Mouse (Mus musculus) embryonic facial prominence, embryonic 10.5 days (tissue): ENCODE data around the gene Glod4. TPM values are rescaled to one million over a fixed set of nuclear protein-coding genes. Genes with fewer than 3 reads are reported as not detected.

Experiments
- DNase-seq: peaks from one replicate; pipeline ENCODE4 v3.0.0-alpha.2; 2017; ENCODE audit warnings: low spot score
- H3K27ac ChIP-seq: fragments of 300-500 bp; sonication (generic); replicated peaks from 2 replicates; pipeline ENCODE4 v1.5.1; 2016; ENCODE audit warnings: mild to moderate bottlenecking
- H3K27me3 ChIP-seq: fragments of 300-500 bp; sonication (generic); replicated peaks from 2 replicates; pipeline ENCODE4 v1.6.1; 2016; ENCODE audit warnings: low read depth, mild to moderate bottlenecking; ENCODE audit not compliant: poor library complexity, severe bottlenecking
- H3K36me3 ChIP-seq: fragments of 300-500 bp; sonication (generic); replicated peaks from 2 replicates; pipeline ENCODE4 v1.6.1; 2016; ENCODE audit warnings: mild to moderate bottlenecking, moderate library complexity
- H3K4me1 ChIP-seq: fragments of 300-500 bp; sonication (generic); 2 replicates; pipeline ENCODE4 v1.6.1; 2016
- H3K4me3 ChIP-seq: fragments of 300-500 bp; sonication (generic); 2 replicates; pipeline ENCODE4 v1.5.1; 2016; ENCODE audit warnings: mild to moderate bottlenecking, moderate library complexity
- H3K9me3 ChIP-seq: fragments of 300-500 bp; sonication (generic); 2 replicates; pipeline ENCODE4 v1.6.1; 2016; ENCODE audit warnings: mild to moderate bottlenecking
- whole genome bisulfite sequencing: fragments of 180-500 bp; shearing (Covaris S2); methylation state at CpG from one replicate; pipeline ENCODE4 v1.1.7; 2016; 5-methylcytosine and 5-hydroxymethylcytosine counted together
- polyA plus RNA-seq: library from polyadenylated mRNA; unstranded; fragments of >200 nt; fragmentation: Nextera tagmentation; extraction: Ambion mirVana; gene quantifications from 2 replicates; pipeline ENCODE4 v1.2.1, GENCODE M21; 2016

Gene Glod4
- polyA plus RNA-seq, 1 experiment from 2014 or later: 142 TPM

- H3K9me3 ChIP-seq: no peaks in the 10 kb centered on the region
- H3K4me3 ChIP-seq: no peak overlapping the region
- peaks cover 38% of the 10 kb centered on the region for H3K36me3 ChIP-seq
- H3K27me3 ChIP-seq: no peaks in the 10 kb centered on the region
- DNase-seq: peak; percentile 42
- H3K27ac ChIP-seq: 0 out of 2 replicates have a peak overlapping the region, but pooled peaks have one; percentile 36
- H3K4me1 ChIP-seq: peaks cover 24% of the 10 kb centered on the region
- 48% methylated on average over 10 of the region's 10 CpGs for WGBS
Measured at GRCm38 (mm10) chr11:76120407-76120901, 123.1 kb downstream of the Glod4 start.

GRCm38 (mm10) chr11:76110416-76110815 lies 133.1 kb downstream of the Glod4 start:
- DNase-seq: no peak
- no peak overlapping the region for H3K4me3 ChIP-seq
- H3K36me3 ChIP-seq: peaks cover 34% of the 10 kb centered on the region
- no peaks in the 10 kb centered on the region for H3K9me3 ChIP-seq
- H3K27ac ChIP-seq: no peak overlapping the region
- WGBS: 97% methylated on average over 3 of the region's 3 CpGs
- H3K27me3 ChIP-seq: no peaks in the 10 kb centered on the region
- H3K4me1 ChIP-seq: peaks cover 14% of the 10 kb centered on the region

- no peak for DNase-seq
- H3K9me3 ChIP-seq: no peaks in the 10 kb centered on the region
- H3K27ac ChIP-seq: 0 out of 2 replicates have a peak overlapping the region, but pooled peaks have one; percentile 0
- WGBS: 86% methylated on average over 11 of the region's 11 CpGs
- peaks cover 14% of the 10 kb centered on the region for H3K4me1 ChIP-seq
- no peak overlapping the region for H3K4me3 ChIP-seq
- H3K36me3 ChIP-seq: peaks cover 11% of the 10 kb centered on the region
- no peaks in the 10 kb centered on the region for H3K27me3 ChIP-seq
Measured at GRCm38 (mm10) chr11:76106551-76107496, 136.7 kb downstream of the Glod4 start.

- Histone ChIP-seq H3K27me3 (no peaks in the 10 kb centered on the region), H3K9me3 (no peaks in the 10 kb centered on the region), H3K27ac (no peak overlapping the region), H3K4me3 (no peak overlapping the region), H3K36me3 (peaks cover 25% of the 10 kb centered on the region), H3K4me1 (peaks cover 14% of the 10 kb centered on the region)
- DNase-seq: no peak
Measured at GRCm38 (mm10) chr11:76101154-76101553, 142.4 kb downstream of the Glod4 start.

- Histone ChIP-seq H3K4me3 (no peak overlapping the region), H3K4me1 (peaks cover 12% of the 10 kb centered on the region), H3K36me3 (peaks cover 25% of the 10 kb centered on the region), H3K9me3 (no peaks in the 10 kb centered on the region), H3K27ac (no peak overlapping the region), H3K27me3 (no peaks in the 10 kb centered on the region)
- DNase-seq: no peak
- WGBS: 68% methylated on average over 4 of the region's 4 CpGs
Measured at GRCm38 (mm10) chr11:76099193-76099975, 144.1 kb downstream of the Glod4 start.

GRCm38 (mm10) chr11:76093610-76094009 lies 149.9 kb downstream of the Glod4 start:
- H3K4me1 ChIP-seq: no peaks in the 10 kb centered on the region
- H3K4me3 ChIP-seq: no peak overlapping the region
- H3K27me3 ChIP-seq: no peaks in the 10 kb centered on the region
- WGBS: 88% methylated on average over 8 of the region's 8 CpGs
- no peaks in the 10 kb centered on the region for H3K9me3 ChIP-seq
- no peak for DNase-seq
- no peak overlapping the region for H3K27ac ChIP-seq
- H3K36me3 ChIP-seq: peaks cover 16% of the 10 kb centered on the region; the same call in 1 of the 2 replicates

GRCm38 (mm10) chr11:76089776-76090175 lies 153.7 kb downstream of the Glod4 start:
- Histone ChIP-seq H3K4me1 (no peaks in the 10 kb centered on the region), H3K36me3 (peaks cover 31% of the 10 kb centered on the region), H3K27me3 (no peaks in the 10 kb centered on the region), H3K27ac (no peak overlapping the region), H3K4me3 (no peak overlapping the region), H3K9me3 (no peaks in the 10 kb centered on the region)
- WGBS: 85% methylated on average over 6 of the region's 6 CpGs
- DNase-seq: no peak

- H3K4me3 ChIP-seq: no peak overlapping the region
- no peaks in the 10 kb centered on the region for H3K9me3 ChIP-seq
- 82% methylated on average over 4 of the region's 4 CpGs for WGBS
- H3K27ac ChIP-seq: no peak overlapping the region
- no peak for DNase-seq
- no peaks in the 10 kb centered on the region for H3K27me3 ChIP-seq
- peaks cover 31% of the 10 kb centered on the region for H3K36me3 ChIP-seq
- H3K4me1 ChIP-seq: peaks cover 11% of the 10 kb centered on the region
Measured at GRCm38 (mm10) chr11:76088506-76088905, 155.0 kb downstream of the Glod4 start.

GRCm38 (mm10) chr11:76085898-76086591 lies 157.5 kb downstream of the Glod4 start:
- H3K36me3 ChIP-seq: peaks cover 42% of the 10 kb centered on the region
- peaks cover 17% of the 10 kb centered on the region for H3K4me1 ChIP-seq
- peak; percentile 55 for DNase-seq
- WGBS: 69% methylated on average over 5 of the region's 5 CpGs
- H3K27me3 ChIP-seq: no peaks in the 10 kb centered on the region
- no peaks in the 10 kb centered on the region for H3K9me3 ChIP-seq
- no peak overlapping the region for H3K4me3 ChIP-seq
- H3K27ac ChIP-seq: no peak overlapping the region

GRCm38 (mm10) chr11:76084943-76085342 lies 158.6 kb downstream of the Glod4 start:
- no peak overlapping the region for H3K27ac ChIP-seq
- H3K27me3 ChIP-seq: no peaks in the 10 kb centered on the region
- H3K4me3 ChIP-seq: no peak overlapping the region
- peaks cover 17% of the 10 kb centered on the region for H3K4me1 ChIP-seq
- peaks cover 53% of the 10 kb centered on the region for H3K36me3 ChIP-seq
- WGBS: 88% methylated on average over 1 of the region's 1 CpGs
- H3K9me3 ChIP-seq: no peaks in the 10 kb centered on the region
- no peak for DNase-seq

- 32% methylated on average over 3 of the region's 3 CpGs for WGBS
Measured at GRCm38 (mm10) chr11:76083941-76084367, 159.6 kb downstream of the Glod4 start.

More at GRCm38 (mm10) chr11:76083941-76084367, 159.6 kb downstream of the Glod4 start:
- DNase-seq: peak; percentile 48
- Histone ChIP-seq H3K4me1 (peaks cover 17% of the 10 kb centered on the region), H3K4me3 (no peak overlapping the region), H3K27me3 (no peaks in the 10 kb centered on the region), H3K27ac (peak overlapping the region; percentile 30; the same call in 1 of the 2 replicates), H3K36me3 (peaks cover 56% of the 10 kb centered on the region), H3K9me3 (no peaks in the 10 kb centered on the region)
